Mouse (Mus musculus): Measurements from ENCODE around the gene Zbtb32. TPM values are rescaled to one million over a fixed set of nuclear protein-coding genes. Genes with fewer than 3 reads are reported as not detected.

Zbtb32 gene
- total and polyA plus RNA-seq, 3 experiments: 173 to 183 (median 178) TPM

GRCm38 (mm10) chr7:30585170-30585569, 13.5 kb downstream of the Zbtb32 start:
- peaks cover 67 to 74% of the 10 kb centered on the region in 2 experiments for H3K36me3 ChIP-seq (replicated peaks in 1 of 2; ENCODE audit: control insufficient read depth in 1 of 2, insufficient read depth in 1 of 2, low read length in 1 of 2)
- TF ChIP-seq EP300 (IDR thresholded peaks at IDR 0.05; ENCODE audit: low read length): no peak
- TF ChIP-seq JUND (conservative IDR thresholded peaks at IDR 0.05; ENCODE audit: low read depth, low read length): no peak
- no peak for TF ChIP-seq E2F4 (IDR thresholded peaks at IDR 0.05; ENCODE audit: insufficient replicate concordance, low read depth, low read length)
- no peak for TF ChIP-seq TBP (conservative IDR thresholded peaks at IDR 0.05; ENCODE audit: low read depth, low read length)
- no peak for TF ChIP-seq USF1 (IDR thresholded peaks at IDR 0.05; ENCODE audit: low read depth, low read length)
- TF ChIP-seq ETS1 (conservative IDR thresholded peaks at IDR 0.05; ENCODE audit: low read depth, low read length): no peak
- TF ChIP-seq MAX (IDR thresholded peaks at IDR 0.05; ENCODE audit: low read length): no peak
- no peak for TF ChIP-seq MAFK (IDR thresholded peaks at IDR 0.05; ENCODE audit: insufficient replicate concordance, low read length)
- TF ChIP-seq PAX5 (IDR thresholded peaks at IDR 0.05; ENCODE audit: low read length): no peak
- no peak for TF ChIP-seq SMC3 (IDR thresholded peaks at IDR 0.05; ENCODE audit: low read depth, low read length)
- no peak for TF ChIP-seq GABPA (IDR thresholded peaks at IDR 0.05; ENCODE audit: insufficient replicate concordance, low read depth, low read length)
- no peak for TF ChIP-seq MXI1 (IDR thresholded peaks at IDR 0.05; ENCODE audit: low read depth, low read length)
- TF ChIP-seq ZKSCAN1 (IDR thresholded peaks at IDR 0.05; ENCODE audit: borderline replicate concordance, low read depth, low read length): no peak
- in situ Hi-C loops (cut with MboI; ENCODE audit: low pct_ligation_motif_present, low pct_unique_long_range_greater_than_20kb, low sequenced_read_pairs) (no loop called here), dilution Hi-C loops (cut with MboI; ENCODE audit: extremely low pct_ligation_motif_present, extremely low pct_unique_long_range_greater_than_20kb, low sequenced_read_pairs) (no loop called here)
- peaks cover 3 to 18% of the 10 kb centered on the region in 2 experiments; a peak in 3 of 4 replicates for H3K4me1 ChIP-seq (ENCODE audit: control insufficient read depth in 1 of 2, insufficient read depth in 2 of 2)
- H3K27me3 ChIP-seq (replicated peaks): no peaks in the 10 kb centered on the region
- no peak overlapping the region for H3K4me3 ChIP-seq (replicated peaks in 1 of 3; ENCODE audit: low read depth in 2 of 3, low read length in 2 of 3, poor library complexity in 1 of 3)
- no peak for DNase-seq (ENCODE audit: extremely low read depth)
- no peak overlapping the region for H3K9ac ChIP-seq (ENCODE audit: insufficient read depth, low read depth)
- H3K9me3 ChIP-seq (replicated peaks; ENCODE audit: low read length): no peaks in the 10 kb centered on the region
- H3K79me2 ChIP-seq (replicated peaks; ENCODE audit: control insufficient read depth, extremely low read depth, insufficient read depth, poor library complexity, severe bottlenecking): peaks cover 31% of the 10 kb centered on the region
- no peak overlapping the region for H3K4me2 ChIP-seq (ENCODE audit: insufficient read depth, low read depth, poor library complexity, severe bottlenecking)
- H3K27ac ChIP-seq (ENCODE audit: insufficient read depth, low read depth): no peak overlapping the region

GRCm38 (mm10) chr7:30584339-30584738, 14.4 kb downstream of the Zbtb32 start:
- peaks cover 27% of the 10 kb centered on the region for H3K79me2 ChIP-seq (replicated peaks; ENCODE audit: control insufficient read depth, extremely low read depth, insufficient read depth, poor library complexity, severe bottlenecking)
- H3K4me2 ChIP-seq (ENCODE audit: insufficient read depth, low read depth, poor library complexity, severe bottlenecking): no peak overlapping the region
- H3K4me1 ChIP-seq (ENCODE audit: control insufficient read depth in 1 of 2, insufficient read depth in 2 of 2): peaks cover 3 to 14% of the 10 kb centered on the region in 2 experiments; a peak in 3 of 4 replicates
- H3K27ac ChIP-seq (ENCODE audit: insufficient read depth, low read depth): no peak overlapping the region
- no peaks in the 10 kb centered on the region for H3K9me3 ChIP-seq (replicated peaks; ENCODE audit: low read length)
- H3K9ac ChIP-seq (ENCODE audit: insufficient read depth, low read depth): no peak overlapping the region
- in situ Hi-C loops (cut with MboI; ENCODE audit: low pct_ligation_motif_present, low pct_unique_long_range_greater_than_20kb, low sequenced_read_pairs) (no loop called here), dilution Hi-C loops (cut with MboI; ENCODE audit: extremely low pct_ligation_motif_present, extremely low pct_unique_long_range_greater_than_20kb, low sequenced_read_pairs) (no loop called here)
- TF ChIP-seq ETS1 (conservative IDR thresholded peaks at IDR 0.05; ENCODE audit: low read depth, low read length) (no peak), ELF1 (IDR thresholded peaks at IDR 0.05; ENCODE audit: low read depth, low read length) (no peak), RCOR1 (conservative IDR thresholded peaks at IDR 0.05; ENCODE audit: low read depth, low read length) (no peak), USF2 (conservative IDR thresholded peaks at IDR 0.05; ENCODE audit: low read depth, low read length) (no peak), CHD1 (IDR thresholded peaks at IDR 0.05; ENCODE audit: low read depth, low read length) (no peak), E2F4 (IDR thresholded peaks at IDR 0.05; ENCODE audit: insufficient replicate concordance, low read depth, low read length) (no peak), TBP (conservative IDR thresholded peaks at IDR 0.05; ENCODE audit: low read depth, low read length) (no peak), MXI1 (IDR thresholded peaks at IDR 0.05; ENCODE audit: low read depth, low read length) (no peak), BHLHE40 (IDR thresholded peaks at IDR 0.05; ENCODE audit: low read depth, low read length) (no peak)
- no peak for DNase-seq (ENCODE audit: extremely low read depth)
- no peak overlapping the region for H3K4me3 ChIP-seq (replicated peaks in 1 of 3; ENCODE audit: low read depth in 2 of 3, low read length in 2 of 3, poor library complexity in 1 of 3)
- H3K36me3 ChIP-seq (replicated peaks in 1 of 2; ENCODE audit: control insufficient read depth in 1 of 2, insufficient read depth in 1 of 2, low read length in 1 of 2): peaks cover 75 to 78% of the 10 kb centered on the region in 2 experiments
- H3K27me3 ChIP-seq (replicated peaks): no peaks in the 10 kb centered on the region

Measured in CH12.LX (cell line).